Mouse (Mus musculus): ENCODE measurements around the gene Tgfbrap1. TPM values are rescaled to one million over a fixed set of nuclear protein-coding genes. Genes with fewer than 3 reads are reported as not detected.

Tgfbrap1 gene
- total and polyA plus RNA-seq, 3 experiments, result 3.8 to 8.4 (median 6.0) TPM

- TF ChIP-seq ETS1 (conservative IDR thresholded peaks at IDR 0.05; ENCODE audit: low read depth, low read length) (no peak), EP300 (IDR thresholded peaks at IDR 0.05; ENCODE audit: low read length) (no peak), USF2 (conservative IDR thresholded peaks at IDR 0.05; ENCODE audit: low read depth, low read length) (no peak), POLR2AphosphoS2 (IDR thresholded peaks at IDR 0.05; ENCODE audit: low read depth, low read length) (no peak), KAT2A (IDR thresholded peaks at IDR 0.05; ENCODE audit: insufficient replicate concordance, low read length) (no peak), ZKSCAN1 (IDR thresholded peaks at IDR 0.05; ENCODE audit: borderline replicate concordance, low read depth, low read length) (no peak), UBTF (IDR thresholded peaks at IDR 0.05; ENCODE audit: low read depth, low read length) (no peak), ZNF384 (IDR thresholded peaks at IDR 0.05; ENCODE audit: low read depth, low read length) (no peak), TBP (conservative IDR thresholded peaks at IDR 0.05; ENCODE audit: low read depth, low read length) (no peak), PAX5 (IDR thresholded peaks at IDR 0.05; ENCODE audit: low read length) (no peak), NELFE (IDR thresholded peaks at IDR 0.05; ENCODE audit: low read depth, low read length) (no peak), GABPA (IDR thresholded peaks at IDR 0.05; ENCODE audit: insufficient replicate concordance, low read depth, low read length) (no peak)
- dilution Hi-C loops (cut with MboI; ENCODE audit: extremely low pct_ligation_motif_present, extremely low pct_unique_long_range_greater_than_20kb, low sequenced_read_pairs) (no loop called here), in situ Hi-C loops (cut with MboI; ENCODE audit: low pct_ligation_motif_present, low pct_unique_long_range_greater_than_20kb, low sequenced_read_pairs) (no loop called here)
- Histone ChIP-seq H3K79me2 (replicated peaks; ENCODE audit: control insufficient read depth, extremely low read depth, insufficient read depth, poor library complexity, severe bottlenecking) (no peaks in the 10 kb centered on the region), H3K9ac (ENCODE audit: insufficient read depth, low read depth) (no peak overlapping the region), H3K4me2 (ENCODE audit: insufficient read depth, low read depth, poor library complexity, severe bottlenecking) (no peak overlapping the region), H3K4me1 (ENCODE audit: control insufficient read depth in 1 of 2, insufficient read depth in 2 of 2) (peaks cover 5 to 25% of the 10 kb centered on the region in 2 experiments; a peak in 3 of 4 replicates), H3K4me3 (replicated peaks in 1 of 3; ENCODE audit: low read depth in 2 of 3, low read length in 2 of 3, poor library complexity in 1 of 3) (no peak overlapping the region), H3K9me3 (replicated peaks; ENCODE audit: low read length) (no peaks in the 10 kb centered on the region), H3K36me3 (replicated peaks in 1 of 2; ENCODE audit: control insufficient read depth in 1 of 2, insufficient read depth in 1 of 2, low read length in 1 of 2) (peaks cover 2 to 18% of the 10 kb centered on the region in 2 experiments), H3K27me3 (replicated peaks) (no peaks in the 10 kb centered on the region), H3K27ac (ENCODE audit: insufficient read depth, low read depth) (no peak overlapping the region)
- no peak for DNase-seq (ENCODE audit: extremely low read depth)
Observed at GRCm38 (mm10) chr1:43094206-43094605, 4.2 kb downstream of the Tgfbrap1 start.

GRCm38 (mm10) chr1:43092056-43093015 is 6.1 kb downstream of the Tgfbrap1 start:
- H3K36me3 ChIP-seq (replicated peaks in 1 of 2; ENCODE audit: control insufficient read depth in 1 of 2, insufficient read depth in 1 of 2, low read length in 1 of 2), result peaks cover 2 to 28% of the 10 kb centered on the region in 2 experiments
- H3K27ac ChIP-seq (ENCODE audit: insufficient read depth, low read depth), result no peak overlapping the region
- H3K9ac ChIP-seq (ENCODE audit: insufficient read depth, low read depth), result peak overlapping the region; percentile 55
- H3K4me2 ChIP-seq (ENCODE audit: insufficient read depth, low read depth, poor library complexity, severe bottlenecking), result peak overlapping the region; percentile 52
- peak overlapping the region; percentile 58 to 73 (median 73) for H3K4me3 ChIP-seq (replicated peaks in 1 of 3; ENCODE audit: low read depth in 2 of 3, low read length in 2 of 3, poor library complexity in 1 of 3)
- H3K9me3 ChIP-seq (replicated peaks; ENCODE audit: low read length), result no peaks in the 10 kb centered on the region
- no peaks in the 10 kb centered on the region for H3K27me3 ChIP-seq (replicated peaks)
- peak; percentile 9 for DNase-seq (ENCODE audit: extremely low read depth)
- TF ChIP-seq PAX5 (IDR thresholded peaks at IDR 0.05; ENCODE audit: low read length), result no peak
- TF ChIP-seq E2F4 (IDR thresholded peaks at IDR 0.05; ENCODE audit: insufficient replicate concordance, low read depth, low read length), result no peak
- TF ChIP-seq ELF1 (IDR thresholded peaks at IDR 0.05; ENCODE audit: low read depth, low read length), result peak; percentile 47; the same call in 1 of the 2 replicates
- no peak for TF ChIP-seq ZMIZ1 (IDR thresholded peaks at IDR 0.05; ENCODE audit: low read depth, low read length)
- peak; percentile 60 for TF ChIP-seq USF1 (IDR thresholded peaks at IDR 0.05; ENCODE audit: low read depth, low read length)
- no peak for TF ChIP-seq ZKSCAN1 (IDR thresholded peaks at IDR 0.05; ENCODE audit: borderline replicate concordance, low read depth, low read length)
- TF ChIP-seq RAD21 (IDR thresholded peaks at IDR 0.05; ENCODE audit: low read depth, low read length), result no peak
- TF ChIP-seq SIN3A (IDR thresholded peaks at IDR 0.05; ENCODE audit: low read length), result 0 out of 2 replicates have a peak, but pooled peaks have one; percentile 6
- TF ChIP-seq HCFC1 (IDR thresholded peaks at IDR 0.05; ENCODE audit: low read depth, low read length), result no peak
- no peak for TF ChIP-seq MYC (IDR thresholded peaks at IDR 0.05; ENCODE audit: low read depth, low read length)
- no peak for TF ChIP-seq KAT2A (IDR thresholded peaks at IDR 0.05; ENCODE audit: insufficient replicate concordance, low read length)
- peak; percentile 69 for TF ChIP-seq NRF1 (IDR thresholded peaks at IDR 0.05; ENCODE audit: low read depth, low read length)
- TF ChIP-seq GABPA (IDR thresholded peaks at IDR 0.05; ENCODE audit: insufficient replicate concordance, low read depth, low read length), result no peak
- TF ChIP-seq BHLHE40 (IDR thresholded peaks at IDR 0.05; ENCODE audit: low read depth, low read length), result no peak
- TF ChIP-seq MAFK (IDR thresholded peaks at IDR 0.05; ENCODE audit: insufficient replicate concordance, low read length), result no peak
- no peak for TF ChIP-seq ETS1 (conservative IDR thresholded peaks at IDR 0.05; ENCODE audit: low read depth, low read length)
- no peak for TF ChIP-seq IRF4 (IDR thresholded peaks at IDR 0.05; ENCODE audit: low read depth, low read length)
- no peak for TF ChIP-seq SMC3 (IDR thresholded peaks at IDR 0.05; ENCODE audit: low read depth, low read length)
- peak; percentile 55; the same call in 1 of the 2 replicates for TF ChIP-seq POLR2A (IDR thresholded peaks at IDR 0.05; ENCODE audit: low read depth, low read length)
- TF ChIP-seq POLR2AphosphoS2 (IDR thresholded peaks at IDR 0.05; ENCODE audit: low read depth, low read length), result no peak
- TF ChIP-seq MEF2A (IDR thresholded peaks at IDR 0.05; ENCODE audit: borderline replicate concordance, low read depth, low read length), result no peak
- TF ChIP-seq JUND (conservative IDR thresholded peaks at IDR 0.05; ENCODE audit: low read depth, low read length), result no peak
- TF ChIP-seq JUN (IDR thresholded peaks at IDR 0.05; ENCODE audit: insufficient read depth, low read depth, low read length), result no peak
- no peaks in the 10 kb centered on the region for H3K79me2 ChIP-seq (replicated peaks; ENCODE audit: control insufficient read depth, extremely low read depth, insufficient read depth, poor library complexity, severe bottlenecking)
- in situ Hi-C loops (cut with MboI; ENCODE audit: low pct_ligation_motif_present, low pct_unique_long_range_greater_than_20kb, low sequenced_read_pairs), result no loop called here
- H3K4me1 ChIP-seq (ENCODE audit: control insufficient read depth in 1 of 2, insufficient read depth in 2 of 2), result peaks cover 5 to 23% of the 10 kb centered on the region in 2 experiments; a peak in 3 of 4 replicates
- dilution Hi-C loops (cut with MboI; ENCODE audit: extremely low pct_ligation_motif_present, extremely low pct_unique_long_range_greater_than_20kb, low sequenced_read_pairs), result no loop called here
